Mouse (Mus musculus): ENCODE data around the gene Cers3. TPM values are rescaled to one million over a fixed set of nuclear protein-coding genes. Genes with fewer than 3 reads are reported as not detected.

Gene Cers3
- polyA plus RNA-seq, 1 experiment: 0.73 TPM

DNA sequence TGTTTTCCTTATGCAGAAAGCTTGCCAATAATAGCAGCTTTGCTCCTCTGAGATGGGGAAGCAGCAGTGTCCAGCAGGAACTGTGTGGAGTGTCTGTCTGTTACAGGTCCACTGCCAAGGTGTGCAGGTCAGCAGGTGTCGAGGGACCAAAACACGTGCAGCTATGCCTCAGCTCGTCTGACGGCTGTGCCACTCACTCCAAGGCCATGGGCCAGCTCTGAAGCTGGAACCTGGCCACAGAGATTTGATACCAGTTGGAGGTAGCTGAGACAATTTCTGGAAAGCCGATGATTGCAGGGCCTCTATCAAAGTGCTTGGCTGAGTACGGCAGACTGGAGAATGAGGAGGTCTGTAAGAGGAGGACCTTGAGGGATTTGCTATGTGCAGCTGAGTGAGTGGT is 72.2 kb downstream of the Cers3 start:
- no peaks in the 10 kb centered on the region for H3K27me3 ChIP-seq (ENCODE audit: control insufficient read depth, insufficient read depth, low read length, poor library complexity, severe bottlenecking)
- H3K4me3 ChIP-seq (ENCODE audit: low read depth, low read length): no peak overlapping the region
- no peak overlapping the region for H3K9ac ChIP-seq (ENCODE audit: low read depth, poor library complexity, severe bottlenecking)
- no peaks in the 10 kb centered on the region for H3K4me1 ChIP-seq (ENCODE audit: control insufficient read depth, insufficient read depth, low read length)
- no peak overlapping the region for H3K27ac ChIP-seq (ENCODE audit: insufficient read depth, low read length)
- TF ChIP-seq CTCF (IDR thresholded peaks at IDR 0.05; ENCODE audit: low read depth, low read length) (no peak), POLR2A (IDR thresholded peaks at IDR 0.05; ENCODE audit: insufficient read depth, low read length) (no peak), EP300 (IDR thresholded peaks at IDR 0.05; ENCODE audit: insufficient read depth, low read depth, low read length) (no peak)
- no peaks in the 10 kb centered on the region for H3K36me3 ChIP-seq (ENCODE audit: control insufficient read depth, insufficient read depth, low read length, poor library complexity, severe bottlenecking)
- H3K9me3 ChIP-seq (replicated peaks; ENCODE audit: control insufficient read depth, insufficient read depth, low read length, poor library complexity, severe bottlenecking): no peaks in the 10 kb centered on the region

DNA sequence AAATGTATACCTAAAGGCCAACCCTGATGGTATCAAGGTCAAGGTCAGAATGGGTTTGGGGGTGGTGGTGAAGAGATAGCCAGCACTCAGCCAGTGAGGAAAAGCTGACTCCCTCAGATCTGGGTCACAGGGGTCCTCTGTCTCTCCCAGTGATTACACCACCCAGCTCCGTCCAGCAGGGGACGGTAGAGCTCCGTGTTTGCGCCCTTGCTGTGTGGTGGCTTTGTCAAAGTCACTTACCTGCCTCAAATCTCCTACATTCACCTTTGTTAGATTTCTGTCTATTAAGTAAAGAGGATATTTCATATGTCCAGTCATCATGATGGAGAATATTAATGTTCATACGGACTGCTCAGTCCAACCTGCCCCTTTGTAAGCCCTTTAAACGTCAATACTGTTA is 76.7 kb downstream of the Cers3 start:
- TF ChIP-seq POLR2A (IDR thresholded peaks at IDR 0.05; ENCODE audit: insufficient read depth, low read length) (no peak), CTCF (IDR thresholded peaks at IDR 0.05; ENCODE audit: low read depth, low read length) (peak; percentile 84)
- Histone ChIP-seq H3K4me1 (ENCODE audit: control insufficient read depth, insufficient read depth, low read length) (no peaks in the 10 kb centered on the region), H3K36me3 (ENCODE audit: control insufficient read depth, insufficient read depth, low read length, poor library complexity, severe bottlenecking) (no peaks in the 10 kb centered on the region), H3K27me3 (ENCODE audit: control insufficient read depth, insufficient read depth, low read length, poor library complexity, severe bottlenecking) (no peaks in the 10 kb centered on the region), H3K27ac (ENCODE audit: insufficient read depth, low read length) (no peak overlapping the region), H3K4me3 (ENCODE audit: low read depth, low read length) (no peak overlapping the region), H3K9me3 (replicated peaks; ENCODE audit: control insufficient read depth, insufficient read depth, low read length, poor library complexity, severe bottlenecking) (no peaks in the 10 kb centered on the region), H3K9ac (ENCODE audit: low read depth, poor library complexity, severe bottlenecking) (no peak overlapping the region)

DNA sequence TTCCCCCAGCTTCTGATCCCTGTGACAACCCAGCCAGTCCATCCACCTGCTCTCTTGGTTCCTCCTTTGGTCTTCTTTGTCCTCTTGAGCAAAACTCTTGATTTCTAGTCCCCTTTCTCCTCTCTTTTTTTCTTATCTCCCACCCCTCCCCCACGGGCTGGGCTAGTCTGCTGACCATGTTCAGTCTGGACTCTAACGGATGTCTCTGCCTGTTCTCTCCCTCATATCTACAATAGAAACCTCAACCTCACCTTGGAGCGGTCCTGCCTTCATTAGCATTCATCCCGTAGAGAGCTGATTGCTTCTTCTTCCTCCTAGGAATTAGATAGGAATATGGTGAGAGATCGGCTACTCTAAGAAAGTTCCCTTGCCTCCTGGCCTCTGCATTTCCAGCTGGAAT is 87.5 kb downstream of the Cers3 start:
- Histone ChIP-seq H3K27me3 (ENCODE audit: control insufficient read depth, insufficient read depth, low read length, poor library complexity, severe bottlenecking) (no peaks in the 10 kb centered on the region), H3K9me3 (replicated peaks; ENCODE audit: control insufficient read depth, insufficient read depth, low read length, poor library complexity, severe bottlenecking) (no peaks in the 10 kb centered on the region; the same call in 1 of the 2 replicates), H3K4me3 (ENCODE audit: low read depth, low read length) (no peak overlapping the region), H3K4me1 (ENCODE audit: control insufficient read depth, insufficient read depth, low read length) (no peaks in the 10 kb centered on the region), H3K27ac (ENCODE audit: insufficient read depth, low read length) (no peak overlapping the region), H3K9ac (ENCODE audit: low read depth, poor library complexity, severe bottlenecking) (no peak overlapping the region), H3K36me3 (ENCODE audit: control insufficient read depth, insufficient read depth, low read length, poor library complexity, severe bottlenecking) (no peaks in the 10 kb centered on the region)
- TF ChIP-seq CTCF (IDR thresholded peaks at IDR 0.05; ENCODE audit: low read depth, low read length) (no peak), POLR2A (IDR thresholded peaks at IDR 0.05; ENCODE audit: insufficient read depth, low read length) (no peak), EP300 (IDR thresholded peaks at IDR 0.05; ENCODE audit: insufficient read depth, low read depth, low read length) (no peak)

DNA sequence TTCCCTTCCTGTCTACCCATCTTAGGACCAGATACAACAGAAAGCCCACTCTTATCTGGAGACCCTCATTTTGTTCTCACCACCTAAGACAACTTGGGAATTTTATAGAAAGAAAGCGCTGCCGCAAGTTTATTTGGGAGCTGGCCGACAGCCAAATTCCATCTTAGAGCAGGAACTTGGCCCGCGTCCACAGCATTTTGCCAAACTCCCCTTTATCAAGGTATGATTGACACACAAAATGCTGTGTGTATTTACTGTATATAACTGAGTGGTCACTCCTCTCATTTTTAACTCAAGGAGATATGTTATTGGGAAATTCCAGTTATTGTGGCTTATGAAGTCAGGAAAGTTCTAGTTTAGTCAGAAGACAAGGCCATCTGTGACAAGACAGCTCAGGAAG is 88.0 kb downstream of the Cers3 start:
- H3K9me3 ChIP-seq (replicated peaks; ENCODE audit: control insufficient read depth, insufficient read depth, low read length, poor library complexity, severe bottlenecking): no peaks in the 10 kb centered on the region; the same call in 1 of the 2 replicates
- H3K36me3 ChIP-seq (ENCODE audit: control insufficient read depth, insufficient read depth, low read length, poor library complexity, severe bottlenecking): no peaks in the 10 kb centered on the region
- TF ChIP-seq POLR2A (IDR thresholded peaks at IDR 0.05; ENCODE audit: insufficient read depth, low read length): no peak
- TF ChIP-seq EP300 (IDR thresholded peaks at IDR 0.05; ENCODE audit: insufficient read depth, low read depth, low read length): no peak
- TF ChIP-seq CTCF (IDR thresholded peaks at IDR 0.05; ENCODE audit: low read depth, low read length): no peak
- H3K27ac ChIP-seq (ENCODE audit: insufficient read depth, low read length): no peak overlapping the region
- H3K4me3 ChIP-seq (ENCODE audit: low read depth, low read length): no peak overlapping the region
- no peaks in the 10 kb centered on the region for H3K27me3 ChIP-seq (ENCODE audit: control insufficient read depth, insufficient read depth, low read length, poor library complexity, severe bottlenecking)
- no peak overlapping the region for H3K9ac ChIP-seq (ENCODE audit: low read depth, poor library complexity, severe bottlenecking)
- H3K4me1 ChIP-seq (ENCODE audit: control insufficient read depth, insufficient read depth, low read length): no peaks in the 10 kb centered on the region

DNA sequence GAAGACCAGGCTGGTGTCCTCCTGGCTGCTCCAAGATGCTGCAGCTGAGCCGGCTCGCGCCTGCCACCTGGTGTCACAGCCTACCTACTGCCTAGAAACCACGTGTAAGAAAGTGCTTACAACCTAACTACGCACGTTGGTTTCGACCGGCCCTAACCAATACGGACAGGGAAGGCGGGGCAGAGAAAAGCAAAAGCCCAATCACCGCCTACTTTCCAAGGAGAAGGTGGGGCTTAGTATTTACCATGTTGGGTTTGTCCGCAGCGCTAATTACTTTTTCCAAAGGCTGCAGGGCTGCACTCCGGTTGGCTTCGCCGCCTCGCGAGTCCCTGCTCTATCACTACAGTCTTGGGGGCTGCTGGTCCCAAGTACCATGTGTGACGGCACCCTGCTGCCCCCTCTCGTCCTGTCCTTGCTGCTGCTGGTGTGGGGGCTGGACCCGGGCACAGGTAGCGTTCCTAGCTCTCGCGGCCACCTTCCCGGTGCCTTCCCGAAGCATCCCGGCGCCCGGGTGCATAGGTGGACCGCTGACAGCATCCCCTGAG is 96.2 kb downstream of the Cers3 start, which contains the start of gene Adamts17:
Gene Adamts17 (plus strand): TSS at position 273 of the 545 bp plus-strand sequence.
- H3K36me3 ChIP-seq (ENCODE audit: control insufficient read depth, insufficient read depth, low read length, poor library complexity, severe bottlenecking): no peaks in the 10 kb centered on the region
- H3K27me3 ChIP-seq (ENCODE audit: control insufficient read depth, insufficient read depth, low read length, poor library complexity, severe bottlenecking): no peaks in the 10 kb centered on the region
- H3K9me3 ChIP-seq (replicated peaks; ENCODE audit: control insufficient read depth, insufficient read depth, low read length, poor library complexity, severe bottlenecking): no peaks in the 10 kb centered on the region
- no peaks in the 10 kb centered on the region for H3K4me1 ChIP-seq (ENCODE audit: control insufficient read depth, insufficient read depth, low read length)
- peak within 1 kb of the TSS; percentile 62 for H3K4me3 ChIP-seq (ENCODE audit: low read depth, low read length)
- H3K9ac ChIP-seq (ENCODE audit: low read depth, poor library complexity, severe bottlenecking): peak within 1 kb of the TSS; percentile 44
- no peak within 1 kb of the TSS for H3K27ac ChIP-seq (ENCODE audit: insufficient read depth, low read length)
- TF ChIP-seq CTCF (IDR thresholded peaks at IDR 0.05; ENCODE audit: low read depth, low read length): peak; percentile 90
- 0 out of 2 replicates have a peak, but pooled peaks have one; percentile 19 for TF ChIP-seq EP300 (IDR thresholded peaks at IDR 0.05; ENCODE audit: insufficient read depth, low read depth, low read length)
- no peak for TF ChIP-seq POLR2A (IDR thresholded peaks at IDR 0.05; ENCODE audit: insufficient read depth, low read length)

DNA sequence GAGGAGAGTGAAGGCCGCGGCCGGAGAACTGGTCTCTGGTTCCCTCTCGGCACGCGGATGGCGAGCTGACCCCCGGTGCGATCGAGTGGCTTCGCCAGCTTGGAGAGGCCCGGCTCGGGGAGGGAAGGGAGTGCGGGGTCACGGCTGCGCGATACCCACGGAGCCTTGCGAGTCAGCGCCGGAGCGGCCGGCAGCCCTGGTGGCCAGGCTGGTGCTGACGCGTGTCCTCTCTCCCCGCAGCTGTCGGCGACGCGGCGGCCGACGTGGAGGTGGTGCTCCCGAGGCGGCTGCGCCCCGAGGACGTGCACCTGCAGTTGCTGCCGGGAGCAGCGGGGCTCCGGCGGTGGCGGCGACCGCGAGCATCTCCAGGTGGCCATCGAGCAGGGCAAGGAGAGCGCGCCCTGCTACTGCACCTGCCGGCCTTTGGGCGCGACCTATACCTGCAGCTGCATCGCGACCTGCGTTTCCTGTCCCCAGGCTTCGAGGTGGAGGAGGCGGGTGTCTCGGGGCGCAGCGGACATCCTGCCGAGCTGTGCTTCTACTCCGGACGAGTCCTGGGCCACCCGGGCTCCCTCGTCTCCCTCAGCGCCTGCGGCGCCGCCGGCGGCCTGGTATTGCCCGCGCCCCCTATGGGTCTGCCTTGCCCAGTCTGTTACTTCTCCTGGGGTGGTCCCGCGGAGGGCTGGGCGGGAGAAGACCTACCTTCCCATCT is 96.9 kb downstream of the Cers3 start:
- peak overlapping the region; percentile 62 for H3K4me3 ChIP-seq (ENCODE audit: low read depth, low read length)
- peak overlapping the region; percentile 44 for H3K9ac ChIP-seq (ENCODE audit: low read depth, poor library complexity, severe bottlenecking)
- no peak overlapping the region for H3K27ac ChIP-seq (ENCODE audit: insufficient read depth, low read length)
- no peak for TF ChIP-seq POLR2A (IDR thresholded peaks at IDR 0.05; ENCODE audit: insufficient read depth, low read length)
- TF ChIP-seq EP300 (IDR thresholded peaks at IDR 0.05; ENCODE audit: insufficient read depth, low read depth, low read length): no peak
- no peak for TF ChIP-seq CTCF (IDR thresholded peaks at IDR 0.05; ENCODE audit: low read depth, low read length)
- H3K36me3 ChIP-seq (ENCODE audit: control insufficient read depth, insufficient read depth, low read length, poor library complexity, severe bottlenecking): no peaks in the 10 kb centered on the region
- no peaks in the 10 kb centered on the region for H3K9me3 ChIP-seq (replicated peaks; ENCODE audit: control insufficient read depth, insufficient read depth, low read length, poor library complexity, severe bottlenecking)
- H3K4me1 ChIP-seq (ENCODE audit: control insufficient read depth, insufficient read depth, low read length): no peaks in the 10 kb centered on the region
- no peaks in the 10 kb centered on the region for H3K27me3 ChIP-seq (ENCODE audit: control insufficient read depth, insufficient read depth, low read length, poor library complexity, severe bottlenecking)

Data from ES-Bruce4 (cell line).